Mouse (Mus musculus) embryonic fibroblast, embryonic 13.5 days (primary cell): ENCODE data around the gene Pip4k2a.

Experiments used
- CTCF ChIP-seq: IDR thresholded peaks from 2 replicates; pipeline ENCODE4 v1.5.1; 2011; ENCODE audit warnings: mild to moderate bottlenecking, control low read depth, low read length, moderate library complexity, borderline replicate concordance; ENCODE audit not compliant: insufficient read depth
- POLR2A ChIP-seq: IDR thresholded peaks from 2 replicates; pipeline ENCODE4 v1.6.1; 2011; ENCODE audit warnings: low read depth, mild to moderate bottlenecking, control low read depth, low read length, moderate library complexity

DNA sequence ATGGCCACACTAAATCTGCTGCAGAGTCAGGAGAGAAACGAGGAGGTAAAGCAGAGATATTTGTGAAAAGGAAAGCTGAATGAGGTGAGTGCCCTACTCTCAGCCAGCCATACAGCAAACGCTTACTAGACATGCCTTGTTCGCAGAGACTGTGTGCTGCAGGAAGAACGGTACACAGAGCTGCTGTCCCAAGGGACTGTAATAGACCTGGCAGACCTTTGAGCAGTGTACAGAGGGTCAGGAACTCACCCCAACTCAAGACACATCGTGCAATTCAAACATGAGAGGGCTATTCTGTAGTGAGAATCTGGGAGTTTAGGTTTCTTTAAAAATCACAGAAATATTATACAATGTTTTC lies 183.5 kb downstream of the Pip4k2a start:
- TF ChIP-seq CTCF (no peak), POLR2A (no peak)
